Mouse (Mus musculus) lung, embryonic 15.5 days (tissue): ENCODE measurements at regions not wholly inside any gene's neighbourhood (a gene's known extent, or its start where the extent isn't known, plus 50 kb on each side); places are given as distances from the start of the nearest gene placed in this dataset.
A peak's percentile ranks its signal among the peaks of the same experiment; 100 is the strongest.

ENCODE experiments used
- ATAC-seq: fragments of 200-750 bp; cut with Nextera tagmentation; 2 replicates; pipeline ENCODE4 v1.8.0; 2017; ENCODE audit warnings: moderate number of reproducible peaks, borderline replicate concordance; ENCODE audit not compliant: low FRiP score, low TSS enrichment; ENCODE audit errors: extremely low read depth
- H3K27ac ChIP-seq: fragments of 300-500 bp; sonication (generic); 2 replicates; pipeline ENCODE4 v1.5.1; 2015; ENCODE audit warnings: moderate library complexity, mild to moderate bottlenecking, inconsistent platforms
- H3K27me3 ChIP-seq: fragments of 300-500 bp; sonication (generic); 2 replicates; pipeline ENCODE4 v1.6.1; 2015; ENCODE audit warnings: inconsistent platforms
- H3K36me3 ChIP-seq: fragments of 300-500 bp; sonication (generic); 2 replicates; pipeline ENCODE4 v1.6.1; 2015; ENCODE audit warnings: inconsistent platforms
- H3K4me1 ChIP-seq: fragments of 300-500 bp; sonication (generic); 2 replicates; pipeline ENCODE4 v1.6.1; 2015; ENCODE audit warnings: inconsistent platforms
- H3K4me2 ChIP-seq: fragments of 300-500 bp; sonication (generic); 2 replicates; pipeline ENCODE4 v1.6.1; 2015; ENCODE audit warnings: inconsistent platforms, mild to moderate bottlenecking, moderate library complexity
- H3K4me3 ChIP-seq: fragments of 300-500 bp; sonication (generic); 2 replicates; pipeline ENCODE4 v1.5.1; 2015; ENCODE audit warnings: mild to moderate bottlenecking, inconsistent platforms
- H3K9ac ChIP-seq: fragments of 300-500 bp; sonication (generic); 2 replicates; pipeline ENCODE4 v1.6.1; 2015; ENCODE audit warnings: inconsistent platforms
- H3K9me3 ChIP-seq: fragments of 300-500 bp; sonication (generic); 2 replicates; pipeline ENCODE4 v1.6.1; 2016; ENCODE audit warnings: inconsistent platforms
- WGBS: fragments of 180-500 bp; shearing (Covaris S2); methylation state at CpG from one replicate; pipeline ENCODE4 v1.1.7; 2015; 5-methylcytosine and 5-hydroxymethylcytosine counted together

DNA sequence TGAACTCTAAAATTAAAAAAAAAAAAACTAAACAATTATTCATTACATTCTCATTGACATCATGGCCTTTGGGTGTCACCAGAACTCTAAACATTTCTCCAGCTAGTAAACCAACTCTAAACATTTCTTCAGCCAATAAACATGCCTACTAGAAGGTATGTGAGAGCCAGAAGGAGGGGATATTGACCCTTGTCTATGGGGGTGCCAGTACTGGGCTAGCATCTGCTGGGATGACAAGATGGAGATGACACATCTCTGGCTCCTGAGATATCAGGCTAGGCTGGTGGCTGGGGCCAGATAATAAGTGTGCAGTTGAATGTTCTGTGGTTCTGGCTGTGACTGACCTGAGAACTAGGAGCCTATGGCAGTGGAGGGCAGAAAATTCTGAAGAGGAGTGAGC is 144.6 kb downstream of the Tmem38b start:
- no peaks in the 10 kb centered on the region for H3K36me3 ChIP-seq
- peak; percentile 73; the same call in 1 of the 2 replicates for ATAC-seq
- H3K4me3 ChIP-seq: no peak overlapping the region
- H3K4me2 ChIP-seq: no peak overlapping the region
- no peak overlapping the region for H3K9ac ChIP-seq
- H3K4me1 ChIP-seq: peaks cover 6% of the 10 kb centered on the region; the same call in 1 of the 2 replicates
- no peaks in the 10 kb centered on the region for H3K9me3 ChIP-seq
- H3K27ac ChIP-seq: no peak overlapping the region
- no peaks in the 10 kb centered on the region for H3K27me3 ChIP-seq

DNA sequence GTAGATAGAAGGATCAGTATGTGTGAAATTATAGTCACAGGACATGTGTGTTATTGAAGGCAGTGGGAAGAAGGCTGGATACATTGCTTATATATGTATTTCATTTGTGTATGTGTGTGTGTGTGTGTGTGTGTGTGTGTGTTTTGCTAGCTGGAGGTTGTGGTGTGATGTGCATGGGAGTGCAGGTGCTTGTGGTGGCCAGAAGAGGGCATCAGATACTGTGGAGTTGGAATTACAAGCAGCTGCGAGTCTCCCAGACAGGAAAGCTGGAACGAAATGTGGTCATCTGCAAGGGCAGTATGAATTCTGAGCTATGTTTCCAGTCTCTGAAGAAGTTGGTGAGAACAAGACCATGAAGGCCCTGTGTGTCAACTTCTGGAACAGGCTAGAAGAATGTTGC is 145.1 kb downstream of the Tmem38b start:
- 91% methylated on average over 2 of the region's 2 CpGs for WGBS
- H3K27me3 ChIP-seq: no peaks in the 10 kb centered on the region
- no peak overlapping the region for H3K4me2 ChIP-seq
- no peak overlapping the region for H3K27ac ChIP-seq
- no peak overlapping the region for H3K9ac ChIP-seq
- peaks cover 10% of the 10 kb centered on the region; the same call in 1 of the 2 replicates for H3K4me1 ChIP-seq
- no peaks in the 10 kb centered on the region for H3K36me3 ChIP-seq
- ATAC-seq: no peak
- no peak overlapping the region for H3K4me3 ChIP-seq
- no peaks in the 10 kb centered on the region for H3K9me3 ChIP-seq

GRCm38 (mm10) chr4:53976036-53976638 is 150.3 kb downstream of the Tmem38b start:
- ATAC-seq: peak; percentile 88
- Histone ChIP-seq H3K36me3 (no peaks in the 10 kb centered on the region), H3K4me2 (peak overlapping the region; percentile 35; the same call in 1 of the 2 replicates), H3K4me3 (no peak overlapping the region), H3K9me3 (no peaks in the 10 kb centered on the region), H3K9ac (no peak overlapping the region), H3K27me3 (no peaks in the 10 kb centered on the region), H3K4me1 (peaks cover 13% of the 10 kb centered on the region; the same call in 1 of the 2 replicates), H3K27ac (peak overlapping the region; percentile 12)
- 39% methylated on average over 12 of the region's 12 CpGs for WGBS

DNA sequence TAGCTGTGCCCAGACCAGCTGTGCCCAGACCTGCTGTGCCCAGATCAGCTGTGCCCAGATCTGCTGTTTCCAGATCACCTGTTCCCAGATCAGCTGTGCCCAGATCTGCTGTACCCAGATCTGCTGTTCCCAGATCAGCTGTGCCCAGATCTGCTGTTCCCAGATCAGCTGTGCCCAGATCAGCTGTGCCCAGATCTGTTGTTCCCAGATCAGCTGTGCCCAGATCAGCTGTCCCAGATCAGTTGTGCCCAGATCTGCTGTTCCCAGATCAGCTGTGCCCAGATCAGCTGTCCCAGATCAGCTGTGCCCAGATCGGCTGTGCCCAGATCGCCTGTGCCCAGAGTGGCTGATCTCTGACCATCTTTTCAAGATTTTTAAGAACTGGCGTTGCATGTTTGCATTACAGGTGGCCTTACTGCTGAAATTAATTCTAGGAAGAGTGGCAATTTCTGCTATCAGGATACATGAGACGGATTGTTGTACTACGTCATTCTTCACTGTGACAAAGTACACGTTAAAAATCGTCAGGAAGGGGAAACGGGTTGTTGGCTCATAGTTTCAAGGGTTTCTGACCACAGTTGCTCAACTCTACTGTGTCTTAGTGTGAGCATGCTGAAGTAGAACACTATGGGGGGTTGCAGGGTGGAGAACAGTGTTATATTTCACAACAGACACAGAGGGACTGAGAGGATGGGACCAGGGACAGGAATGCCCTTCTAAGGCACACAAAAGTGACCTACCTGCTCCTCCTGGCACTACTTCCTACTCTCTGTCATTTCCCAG is 160.9 kb downstream of the Tmem38b start:
- Histone ChIP-seq H3K36me3 (no peaks in the 10 kb centered on the region), H3K4me2 (no peak overlapping the region), H3K4me3 (no peak overlapping the region), H3K27ac (no peak overlapping the region), H3K4me1 (no peaks in the 10 kb centered on the region), H3K9me3 (no peaks in the 10 kb centered on the region), H3K9ac (no peak overlapping the region), H3K27me3 (no peaks in the 10 kb centered on the region)
- ATAC-seq: no peak
- WGBS: 50% methylated on average over 8 of the region's 8 CpGs

GRCm38 (mm10) chr4:53987536-53987935 is 161.7 kb downstream of the Tmem38b start:
- Histone ChIP-seq H3K36me3 (no peaks in the 10 kb centered on the region), H3K27me3 (no peaks in the 10 kb centered on the region), H3K9ac (no peak overlapping the region), H3K4me3 (no peak overlapping the region), H3K27ac (no peak overlapping the region), H3K4me2 (no peak overlapping the region), H3K9me3 (no peaks in the 10 kb centered on the region), H3K4me1 (no peaks in the 10 kb centered on the region)
- ATAC-seq: no peak
- WGBS: 71% methylated on average over 11 of the region's 11 CpGs

- Histone ChIP-seq H3K4me2 (no peak overlapping the region), H3K9ac (no peak overlapping the region), H3K9me3 (no peaks in the 10 kb centered on the region), H3K4me3 (no peak overlapping the region), H3K4me1 (no peaks in the 10 kb centered on the region), H3K27me3 (no peaks in the 10 kb centered on the region), H3K36me3 (no peaks in the 10 kb centered on the region), H3K27ac (no peak overlapping the region)
- ATAC-seq: no peak
- 45% methylated on average over 12 of the region's 12 CpGs for WGBS
These were observed 195.4 kb downstream of the Tmem38b start for GRCm38 (mm10) chr4:54021069-54021829.

- Histone ChIP-seq H3K4me2 (no peak overlapping the region), H3K27ac (no peak overlapping the region)
- WGBS: 47% methylated on average over 6 of the region's 6 CpGs
These were observed 196.1 kb downstream of the Tmem38b start for GRCm38 (mm10) chr4:54021861-54022385.

DNA sequence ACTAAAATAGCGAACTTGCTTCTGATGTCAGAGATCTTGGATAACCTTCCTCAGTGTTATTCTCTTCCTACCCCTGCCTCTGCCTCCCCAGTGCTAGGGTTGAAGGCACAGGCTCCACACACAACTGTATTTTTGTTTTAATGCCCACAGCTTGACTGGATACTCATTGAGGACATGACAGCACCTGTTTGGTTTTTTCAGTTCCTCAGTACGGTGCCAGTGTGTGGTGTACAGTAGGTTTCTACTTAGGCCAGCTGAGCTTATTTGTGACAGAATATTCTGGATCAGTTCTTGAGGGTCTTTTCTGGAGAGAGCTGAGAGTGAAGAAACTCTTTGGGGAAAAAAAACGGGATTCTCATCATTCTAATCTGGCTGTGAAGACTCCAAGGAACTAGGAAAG is 201.1 kb downstream of the Tmem38b start:
- H3K4me1 ChIP-seq: peaks cover 2% of the 10 kb centered on the region; the same call in 1 of the 2 replicates
- no peak for ATAC-seq
- no peaks in the 10 kb centered on the region for H3K36me3 ChIP-seq
- H3K9me3 ChIP-seq: no peaks in the 10 kb centered on the region
- WGBS: 74% methylated on average over 3 of the region's 3 CpGs
- H3K27me3 ChIP-seq: no peaks in the 10 kb centered on the region
- H3K9ac ChIP-seq: no peak overlapping the region
- H3K27ac ChIP-seq: no peak overlapping the region
- H3K4me2 ChIP-seq: no peak overlapping the region
- H3K4me3 ChIP-seq: no peak overlapping the region

More at GRCm38 (mm10) chr4:54021861-54022385, 196.1 kb downstream of the Tmem38b start:
- ATAC-seq: no peak
- no peak overlapping the region for H3K9ac ChIP-seq
- no peaks in the 10 kb centered on the region for H3K9me3 ChIP-seq
- no peaks in the 10 kb centered on the region for H3K36me3 ChIP-seq
- H3K4me3 ChIP-seq: no peak overlapping the region
- no peaks in the 10 kb centered on the region for H3K4me1 ChIP-seq
- H3K27me3 ChIP-seq: no peaks in the 10 kb centered on the region

DNA sequence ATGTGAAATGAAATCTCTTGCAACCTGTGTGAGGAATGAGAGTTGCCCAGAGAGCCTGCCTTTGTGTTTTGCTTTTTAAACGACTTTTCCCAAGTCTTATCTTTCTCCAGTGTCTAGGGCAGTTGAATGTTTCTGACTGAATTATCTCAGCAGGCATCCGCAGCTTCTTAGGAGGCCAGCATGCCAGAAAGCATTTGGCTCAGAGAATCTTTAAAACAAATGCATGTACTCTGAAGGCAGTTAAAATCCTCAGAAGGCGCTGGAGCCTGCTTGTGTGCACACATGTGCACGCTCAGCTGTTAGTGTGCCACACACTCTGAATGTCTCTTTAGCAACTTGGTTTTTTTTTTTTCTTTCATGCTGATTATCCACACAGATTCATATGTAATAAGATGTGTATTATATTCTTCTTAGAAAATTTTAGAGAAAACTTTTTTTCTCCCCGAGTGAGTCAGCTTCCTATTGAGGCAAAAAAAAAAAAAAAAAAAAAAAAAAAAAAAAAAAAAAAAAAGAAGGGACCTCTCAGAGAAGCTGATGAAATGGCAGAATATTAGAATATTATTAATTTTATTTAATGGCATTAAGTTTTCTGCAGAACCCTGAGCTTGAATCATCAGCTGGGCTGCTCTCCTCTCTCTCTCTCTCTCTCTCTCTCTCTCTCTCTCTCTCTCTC is 201.9 kb downstream of the Tmem38b start:
- H3K4me2 ChIP-seq: no peak overlapping the region
- no peak overlapping the region for H3K4me3 ChIP-seq
- no peak for ATAC-seq
- no peak overlapping the region for H3K27ac ChIP-seq
- no peaks in the 10 kb centered on the region for H3K9me3 ChIP-seq
- no peaks in the 10 kb centered on the region for H3K36me3 ChIP-seq
- WGBS: 28% methylated on average over 5 of the region's 5 CpGs
- peaks cover 2% of the 10 kb centered on the region; the same call in 1 of the 2 replicates for H3K4me1 ChIP-seq
- no peak overlapping the region for H3K9ac ChIP-seq
- no peaks in the 10 kb centered on the region for H3K27me3 ChIP-seq

DNA sequence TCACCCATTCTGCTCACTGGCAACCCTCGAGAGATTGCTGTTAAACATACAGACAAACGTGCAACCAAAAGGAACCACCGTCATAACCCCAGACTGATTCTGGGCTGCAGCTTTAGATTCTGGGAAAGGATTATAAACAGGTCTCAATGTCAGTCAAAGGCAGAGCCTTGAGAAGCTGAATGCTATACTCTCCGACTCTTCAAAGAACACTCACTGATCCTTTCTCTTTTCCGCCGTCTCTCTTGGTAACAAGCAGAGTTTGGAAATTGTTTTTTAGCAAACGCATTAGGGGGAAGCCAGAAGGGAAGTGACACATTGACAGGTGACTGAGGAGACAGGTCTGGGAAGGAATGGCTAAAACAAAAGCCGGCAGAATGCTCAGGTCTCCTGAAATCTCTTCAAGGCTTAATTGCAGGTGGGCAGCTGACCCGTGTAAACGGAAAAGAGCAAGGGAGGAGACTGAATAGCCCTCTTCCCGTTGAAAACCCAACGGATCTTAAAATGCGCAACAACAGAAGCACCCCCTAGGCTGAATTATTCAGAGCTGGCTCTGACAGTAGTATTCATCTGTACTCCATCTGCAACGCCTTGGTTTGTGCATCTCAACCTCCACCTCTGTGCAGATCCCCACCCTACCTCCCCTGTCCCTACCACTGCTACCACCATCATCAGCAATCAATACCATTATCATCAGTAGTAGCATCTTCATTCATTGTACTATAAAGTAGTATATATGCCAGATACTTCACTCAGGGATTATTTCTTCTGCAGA is 219.6 kb downstream of the Tmem38b start:
- Histone ChIP-seq H3K9me3 (no peaks in the 10 kb centered on the region), H3K4me2 (no peak overlapping the region), H3K27ac (no peak overlapping the region), H3K36me3 (no peaks in the 10 kb centered on the region), H3K9ac (no peak overlapping the region), H3K27me3 (no peaks in the 10 kb centered on the region), H3K4me1 (no peaks in the 10 kb centered on the region), H3K4me3 (no peak overlapping the region)
- no peak for ATAC-seq
- 44% methylated on average over 14 of the region's 14 CpGs for WGBS

DNA sequence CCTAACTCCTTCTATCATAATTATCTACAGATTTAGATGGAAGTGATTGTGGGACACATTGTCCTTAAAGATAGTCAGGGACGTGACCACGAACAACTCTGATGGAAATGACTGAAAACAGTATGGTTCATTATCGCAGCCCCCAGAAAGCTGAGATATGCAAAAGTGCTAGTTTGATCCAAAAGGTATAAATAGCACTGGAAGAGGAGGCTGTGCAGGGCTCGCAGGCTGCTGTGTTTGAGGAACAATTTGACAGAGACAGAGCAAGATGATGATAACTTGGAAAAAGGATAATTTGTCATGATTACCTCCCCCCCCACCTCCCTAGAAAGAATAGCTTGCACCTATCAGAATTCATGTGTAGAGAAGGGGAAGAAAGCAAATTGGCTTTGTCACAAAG is 238.5 kb downstream of the Tmem38b start:
- no peaks in the 10 kb centered on the region for H3K27me3 ChIP-seq
- no peak for ATAC-seq

More for the DNA sequence above, 238.5 kb downstream of the Tmem38b start:
- Histone ChIP-seq H3K27ac (no peak overlapping the region), H3K4me1 (no peaks in the 10 kb centered on the region), H3K36me3 (no peaks in the 10 kb centered on the region), H3K4me3 (no peak overlapping the region), H3K4me2 (no peak overlapping the region), H3K9ac (no peak overlapping the region), H3K9me3 (no peaks in the 10 kb centered on the region; the same call in 1 of the 2 replicates)
- 68% methylated on average over 4 of the region's 4 CpGs for WGBS
